ENCODE assay signal across 12 mouse cellular contexts in the genomic region with DNA sequence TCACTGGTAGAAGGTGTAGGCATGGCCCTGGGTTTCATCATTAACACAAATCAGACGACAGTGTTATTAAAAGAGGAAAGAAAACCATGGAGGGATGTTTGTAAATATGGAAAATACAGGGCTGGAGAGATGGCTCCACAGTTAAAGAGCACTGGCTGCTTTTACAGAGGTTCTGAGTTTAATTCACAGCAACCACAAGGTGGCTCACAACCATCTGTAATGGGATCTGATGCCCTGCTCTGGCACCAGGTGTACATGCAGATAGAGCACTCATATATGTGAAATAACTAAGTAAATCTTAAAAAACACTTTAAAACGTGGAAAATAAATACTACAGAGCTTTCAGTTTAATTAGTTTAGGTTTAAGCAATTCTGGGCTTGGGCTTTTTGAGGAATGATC. TPM values are rescaled to one million over a fixed set of nuclear protein-coding genes. Genes with fewer than 3 reads are reported as not detected.
DNase-seq lines count a peak whose midpoint lies in the region; ATAC-seq and TF ChIP-seq lines count a peak whose summit lies in the region.
"Had no signal": no experiment of that assay in that cellular context is flagged by ENCODE, and none has a peak within 500 bp of the region (broad histone marks: within the 10 kb centered on the region; RNA-seq: fewer than 3 reads in every experiment).

No protein-coding gene starts in this region.

- 48% methylated on average over 2 of the region's 2 CpGs for WGBS in kidney, embryonic 16.5 days
- WGBS in thymus, adult 2 months: 34% methylated on average over 2 of the region's 2 CpGs

- H3K36me3 ChIP-seq in kidney, embryonic 16.5 days (ENCODE audit: insufficient read depth, low read length): no peaks in the 10 kb centered on the region
- H3K36me3 ChIP-seq in thymus, adult 2 months (ENCODE audit: control insufficient read depth, insufficient read depth, low read length): no peaks in the 10 kb centered on the region
- H3K36me3 ChIP-seq: heart, embryonic 12.5 days had no signal

- H3K27me3 ChIP-seq in kidney, embryonic 16.5 days (ENCODE audit: insufficient read depth, low read length): no peaks in the 10 kb centered on the region
- no peaks in the 10 kb centered on the region for H3K27me3 ChIP-seq in thymus, adult 2 months (ENCODE audit: control insufficient read depth, insufficient read depth, low read length)
- H3K27me3 ChIP-seq: heart, embryonic 12.5 days had no signal

- peak; percentile 55 for DNase-seq in CD4-positive, CD25-positive, alpha-beta regulatory T cell, adult 2 months (ENCODE audit: low read depth, low spot score)
- DNase-seq in kidney, postnatal 10 days: peak; percentile 30
- peak; percentile 37 for DNase-seq in thymus, adult 2 months
- no peak for DNase-seq in thymus, postnatal 36 days
- peak; percentile 45 for DNase-seq in thymus, postnatal 14 days
- no peak for DNase-seq in cerebellum, postnatal 36 days
- DNase-seq: adrenal gland, postnatal 10 days; left cerebral cortex, postnatal 4 days had no signal

- no peak overlapping the region for H3K27ac ChIP-seq in kidney, embryonic 16.5 days (ENCODE audit: low read length)
- H3K27ac ChIP-seq in thymus, adult 2 months (ENCODE audit: control insufficient read depth, insufficient read depth, low read length): no peak overlapping the region

- no peak overlapping the region for H3K4me3 ChIP-seq in kidney, embryonic 16.5 days (ENCODE audit: low read length)
- H3K4me3 ChIP-seq in thymus, adult 2 months (ENCODE audit: control insufficient read depth, insufficient read depth, low read length): no peak overlapping the region
- H3K4me3 ChIP-seq: heart, embryonic 12.5 days had no signal

- no peak for ATAC-seq in CD4-positive, CD25-positive, alpha-beta regulatory T cell, adult 4 months
- ATAC-seq in kidney, embryonic 16.5 days (ENCODE audit: low FRiP score, low TSS enrichment): no peak
- ATAC-seq: inflammation-experienced regulatory T-cells, adult 6 months had no signal

- no peak for TF ChIP-seq CTCF in thymus, adult 2 months (IDR thresholded peaks at IDR 0.05; ENCODE audit: borderline replicate concordance, control insufficient read depth, extremely low read depth, insufficient read depth, low read length, poor library complexity)

- no peak for TF ChIP-seq POLR2A in thymus, adult 2 months (IDR thresholded peaks at IDR 0.05; ENCODE audit: control insufficient read depth, extremely low read depth, insufficient read depth, low read length, poor library complexity)

- H3K9ac ChIP-seq in kidney, embryonic 16.5 days (replicated peaks; ENCODE audit: low read length): no peak overlapping the region
- H3K9ac ChIP-seq: heart, embryonic 12.5 days had no signal

- H3K4me1 ChIP-seq in kidney, embryonic 16.5 days (ENCODE audit: insufficient read depth, low read length): peaks cover 14% of the 10 kb centered on the region
- no peaks in the 10 kb centered on the region for H3K4me1 ChIP-seq in thymus, adult 2 months (replicated peaks; ENCODE audit: control insufficient read depth, insufficient read depth, low read length)

- no peak overlapping the region for H3K4me2 ChIP-seq in kidney, embryonic 16.5 days (replicated peaks; ENCODE audit: low read depth, low read length)
- H3K4me2 ChIP-seq: heart, embryonic 12.5 days had no signal

- H3K9me3 ChIP-seq in kidney, embryonic 16.5 days (ENCODE audit: low read length): no peaks in the 10 kb centered on the region
- H3K9me3 ChIP-seq: heart, embryonic 12.5 days had no signal

RNA-seq across cellular contexts. Expression of a gene that starts 24.7 kb away (rescaled TPM):
- 10 to 100 TPM; 19.6 to 21.4 TPM for polyA plus RNA-seq in CD4-positive, CD25-positive, alpha-beta regulatory T cell, adult 4 months (2017; shearing (Covaris generic))
- polyA plus RNA-seq in kidney, embryonic 16.5 days (2015; fragmentation: Nextera tagmentation; extraction: Ambion mirVana): 9.1 and 10.7 TPM in 2 replicates
- 75.0 and 89.7 TPM in 2 replicates for polyA plus RNA-seq in thymus, adult 2 months (2012; rRNA removed)

Comparison
In these comparisons a context has a peak if more than half of its experiments do, and no peak if none do; other contexts are left out.
1. DNase-seq: peak in CD4-positive, CD25-positive, alpha-beta regulatory T cell, adult 2 months (single experiment), kidney, postnatal 10 days (single experiment), thymus, adult 2 months (single experiment) and thymus, postnatal 14 days (single experiment); none in thymus, postnatal 36 days (0 of 2) and cerebellum, postnatal 36 days (0 of 2).